Mouse (Mus musculus) megakaryocyte, embryonic 14.5 days (primary cell): ENCODE results near the gene Vamp3.

ENCODE experiments used
- FLI1 ChIP-seq: IDR thresholded peaks from 2 replicates; pipeline ENCODE4 v1.6.1; 2012; ENCODE audit warnings: low read length, inconsistent platforms, mixed read lengths
- GATA1 ChIP-seq: IDR thresholded peaks from 3 replicates; pipeline ENCODE4 v1.6.1; 2012; ENCODE audit warnings: mixed read lengths, low read length, inconsistent platforms, borderline replicate concordance

DNA sequence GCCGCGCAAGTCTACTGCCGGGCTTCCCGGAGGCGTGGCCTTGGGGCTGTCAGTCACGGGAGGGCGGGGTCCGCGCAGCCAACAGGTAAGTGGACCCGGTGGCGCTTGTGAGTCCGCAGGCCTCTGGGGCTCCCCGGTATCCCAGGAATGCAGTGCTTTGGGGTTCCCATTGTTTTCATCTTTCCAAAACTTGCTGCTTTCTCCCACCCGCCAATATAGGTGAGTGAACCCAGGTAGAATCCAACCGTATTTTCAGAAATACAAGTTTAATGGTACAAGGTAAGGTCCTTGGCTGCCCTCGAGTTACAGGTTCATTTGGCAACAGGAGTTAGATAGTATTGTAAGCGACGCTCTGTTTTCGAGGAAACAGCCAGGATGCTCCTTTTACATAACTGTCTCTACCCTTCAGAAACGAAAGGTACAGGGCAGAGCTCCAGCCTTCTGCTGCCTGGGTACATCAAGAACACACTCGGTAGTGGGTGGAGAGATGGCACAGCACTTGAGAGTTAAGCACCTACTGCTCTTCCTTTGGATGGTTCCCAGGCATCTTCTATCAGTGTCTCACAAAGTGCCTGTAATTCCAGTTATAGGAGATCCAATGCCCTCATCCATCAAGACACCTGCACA lies 12.7 kb downstream of the Vamp3 start:
- no peak for TF ChIP-seq GATA1
- TF ChIP-seq FLI1: no peak
